Mouse (Mus musculus) forebrain, postnatal 0 days (tissue): ENCODE measurements around the gene Rpl7a. TPM values are rescaled to one million over a fixed set of nuclear protein-coding genes. Genes with fewer than 3 reads are reported as not detected.
"Not testable (repeated sequence)": the region's sequence is repeated elsewhere in the genome, so short reads cannot be mapped to it uniquely, and the experiment has no call there.

Experiments used
- ATAC-seq: fragments of 200-750 bp; cut with Nextera tagmentation; 2 replicates; pipeline ENCODE4 v1.8.0; 2017; ENCODE audit warnings: mild to moderate bottlenecking, moderate library complexity
- DNase-seq: peaks from one replicate; pipeline ENCODE4 v3.0.0-alpha.2; 2015
- H3K27ac ChIP-seq: fragments of 300-500 bp; sonication (generic); 2 replicates; pipeline ENCODE4 v1.5.1; 2014; ENCODE audit warnings: low read depth, mild to moderate bottlenecking, antibody characterized with exemption, low read length, moderate library complexity, mixed read lengths
- H3K27me3 ChIP-seq: fragments of 300-500 bp; sonication (generic); 2 replicates; pipeline ENCODE4 v1.6.1; 2014; ENCODE audit warnings: mild to moderate bottlenecking, low read length, mixed read lengths; ENCODE audit not compliant: insufficient read depth
- H3K36me3 ChIP-seq: fragments of 300-500 bp; sonication (generic); 2 replicates; pipeline ENCODE4 v1.6.1; 2014; ENCODE audit warnings: mild to moderate bottlenecking, moderate library complexity; ENCODE audit not compliant: insufficient read depth
- H3K4me1 ChIP-seq: fragments of 300-500 bp; sonication (generic); 2 replicates; pipeline ENCODE4 v1.6.1; 2014; ENCODE audit warnings: antibody characterized with exemption; ENCODE audit not compliant: insufficient read depth
- H3K4me2 ChIP-seq: fragments of 300-500 bp; sonication (generic); 2 replicates; pipeline ENCODE4 v1.6.1; 2014; ENCODE audit warnings: low read depth, mild to moderate bottlenecking, moderate library complexity
- H3K4me3 ChIP-seq: fragments of 300-500 bp; sonication (generic); 2 replicates; pipeline ENCODE4 v1.5.1; 2014; ENCODE audit warnings: low read depth, low read length, mixed read lengths
- H3K9ac ChIP-seq: fragments of 300-500 bp; sonication (generic); 2 replicates; pipeline ENCODE4 v1.6.1; 2014; ENCODE audit warnings: mild to moderate bottlenecking
- H3K9me3 ChIP-seq: fragments of 300-500 bp; sonication (generic); 2 replicates; pipeline ENCODE4 v1.6.1; 2016; ENCODE audit warnings: low read length
- CTCF ChIP-seq: sonication (generic); IDR thresholded peaks from 2 replicates; pipeline ENCODE4 v1.5.1; 2016; ENCODE audit warnings: antibody characterized with exemption, control low read depth, low read depth
- WGBS: fragments of 180-500 bp; shearing (Covaris S2); extraction: QIAGEN DNeasy Blood & Tissue Kit; methylation state at CpG from one replicate; pipeline ENCODE4 v1.1.7; 2014; 5-methylcytosine and 5-hydroxymethylcytosine counted together
- polyA plus RNA-seq: library from polyadenylated mRNA; unstranded; fragments of >200 nt; fragmentation: Nextera tagmentation; extraction: Ambion mirVana; gene quantifications from 2 replicates; pipeline ENCODE4 v1.2.1, GENCODE M21; 2015
- total RNA-seq: library from RNA; depleted of rRNA; stranded (reverse); fragments of >200 nt; gene quantifications from 2 replicates; pipeline ENCODE4 v1.2.3, GENCODE M21; 2014; rRNA removed

The Rpl7a gene
- total RNA-seq (1,164 and 1,963 TPM in 2 replicates), polyA plus RNA-seq (522 and 611 TPM in 2 replicates)

DNA sequence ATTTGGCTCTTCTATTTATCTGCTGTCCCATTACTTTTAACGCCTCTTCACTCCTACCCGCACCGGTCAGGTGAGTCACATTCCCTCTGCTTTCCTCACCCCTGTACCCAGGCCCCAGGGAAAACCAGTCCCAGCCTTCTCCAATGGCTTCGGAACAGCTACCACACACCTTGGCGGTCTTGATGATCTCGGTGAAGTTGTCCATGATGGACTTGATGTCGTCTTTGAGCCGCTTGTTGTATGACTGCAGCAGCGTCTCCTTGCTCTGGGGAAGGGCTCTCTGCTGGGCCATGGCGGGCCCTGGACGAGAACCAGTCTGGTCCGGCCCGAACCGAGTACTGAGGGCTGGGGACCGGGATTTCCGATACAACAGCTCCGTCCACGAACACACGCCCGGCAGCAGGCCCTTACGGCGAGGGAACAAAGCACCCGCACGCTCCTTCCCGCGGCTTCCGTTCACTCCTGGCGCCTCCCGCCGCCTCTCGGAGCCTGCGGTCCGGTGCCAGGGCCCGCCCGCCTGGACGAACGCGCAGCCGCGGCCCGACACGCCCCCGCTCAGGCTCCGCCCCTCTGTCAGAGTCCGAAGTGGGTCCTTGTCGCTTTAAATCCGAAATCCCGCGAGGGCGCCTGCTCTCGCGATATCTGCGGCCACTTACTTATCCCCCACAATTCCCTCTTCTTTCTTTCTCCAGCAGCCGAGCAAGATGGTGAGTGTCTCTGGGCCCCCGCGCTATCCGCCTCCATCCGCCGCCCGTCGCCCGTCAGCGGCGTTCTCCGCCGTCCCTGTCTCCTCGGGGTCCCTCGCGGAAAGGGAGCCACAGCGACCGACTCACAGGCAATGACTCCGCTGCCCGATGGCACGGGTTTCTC is at the start of gene Rpl7a, which contains the start of gene Med22:
Rpl7a (plus strand) TSS at position 641 of the 870 bp plus-strand sequence.
Med22 (minus strand) TSS at position 554 of the 870 bp plus-strand sequence.
- peak within 1 kb of the TSS; percentile 97 for H3K27ac ChIP-seq
- DNase-seq (peak; percentile 99), ATAC-seq (peak; percentile 93)
- WGBS = 2% methylated on average over 61 of the region's 74 CpGs
- peaks cover 56% of the 10 kb centered on the region for H3K36me3 ChIP-seq
- H3K27me3 ChIP-seq = no peaks in the 10 kb centered on the region
- H3K4me2 ChIP-seq = peak within 1 kb of the TSS; percentile 99
- peak within 1 kb of the TSS; percentile 94 for H3K9ac ChIP-seq
- H3K4me3 ChIP-seq = peak within 1 kb of the TSS; percentile 71
- TF ChIP-seq CTCF = no peak
- H3K9me3 ChIP-seq = no peaks in the 10 kb centered on the region
- peaks cover 22% of the 10 kb centered on the region for H3K4me1 ChIP-seq

DNA sequence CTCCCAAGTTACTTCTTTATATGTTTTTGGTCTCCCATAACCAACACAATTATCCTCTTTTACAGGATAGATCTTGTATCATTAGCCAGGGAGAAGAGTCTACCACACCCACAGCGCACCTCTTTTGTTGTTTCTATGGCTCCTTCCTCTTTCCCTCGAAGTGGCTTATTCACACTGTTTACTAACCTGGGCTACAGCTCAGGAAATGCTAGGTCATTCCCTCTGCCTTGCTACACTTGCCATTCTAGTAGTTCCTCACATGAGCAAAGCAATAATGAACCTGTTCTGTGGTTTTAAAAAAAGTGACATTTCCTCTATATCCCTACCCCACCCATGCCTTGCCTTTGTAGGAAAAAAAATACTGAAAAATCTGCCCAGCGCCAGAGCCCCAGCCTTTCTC is 47.7 kb upstream of the Rpl7a start:
- no peaks in the 10 kb centered on the region for H3K36me3 ChIP-seq
- TF ChIP-seq CTCF = no peak
- 77% methylated on average over 3 of the region's 3 CpGs for WGBS
- no peaks in the 10 kb centered on the region for H3K9me3 ChIP-seq
- H3K27me3 ChIP-seq = no peaks in the 10 kb centered on the region
- no peak overlapping the region for H3K4me2 ChIP-seq
- ATAC-seq = no peak
- H3K4me1 ChIP-seq = no peaks in the 10 kb centered on the region
- no peak overlapping the region for H3K9ac ChIP-seq
- no peak overlapping the region for H3K4me3 ChIP-seq
- no peak overlapping the region for H3K27ac ChIP-seq
- no peak for DNase-seq

DNA sequence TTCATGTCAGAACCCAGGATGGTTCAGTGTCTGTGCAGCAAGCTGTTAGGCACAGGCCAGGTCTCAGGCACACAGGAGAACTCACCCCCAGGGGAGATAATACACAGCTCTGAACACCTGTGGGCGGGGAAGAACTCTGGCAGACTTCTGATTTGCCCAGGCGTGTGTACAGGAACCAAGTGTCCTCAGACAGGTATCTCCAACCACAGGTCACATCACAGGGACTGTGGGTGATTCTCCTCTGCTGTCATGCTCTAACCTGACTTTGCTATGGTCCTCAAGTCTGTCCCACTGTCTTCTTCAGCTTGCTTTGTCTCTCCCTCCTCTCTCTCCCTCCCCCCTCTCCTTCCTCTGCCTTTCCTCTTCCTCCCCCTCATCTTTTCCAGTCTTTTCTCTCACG is 45.7 kb upstream of the Rpl7a start, which contains the start of gene Abo:
Abo (minus strand) TSS at position 101 of the 400 bp plus-strand sequence.
- no peaks in the 10 kb centered on the region; the same call in 1 of the 2 replicates for H3K27me3 ChIP-seq
- H3K36me3 ChIP-seq = no peaks in the 10 kb centered on the region
- no peak for DNase-seq
- H3K4me1 ChIP-seq = no peaks in the 10 kb centered on the region
- H3K9ac ChIP-seq = no peak within 1 kb of the TSS
- H3K4me3 ChIP-seq = no peak within 1 kb of the TSS
- ATAC-seq = no peak
- 65% methylated on average over 3 of the region's 3 CpGs for WGBS
- H3K4me2 ChIP-seq = no peak within 1 kb of the TSS
- no peak for TF ChIP-seq CTCF
- no peaks in the 10 kb centered on the region for H3K9me3 ChIP-seq
- no peak within 1 kb of the TSS for H3K27ac ChIP-seq

DNA sequence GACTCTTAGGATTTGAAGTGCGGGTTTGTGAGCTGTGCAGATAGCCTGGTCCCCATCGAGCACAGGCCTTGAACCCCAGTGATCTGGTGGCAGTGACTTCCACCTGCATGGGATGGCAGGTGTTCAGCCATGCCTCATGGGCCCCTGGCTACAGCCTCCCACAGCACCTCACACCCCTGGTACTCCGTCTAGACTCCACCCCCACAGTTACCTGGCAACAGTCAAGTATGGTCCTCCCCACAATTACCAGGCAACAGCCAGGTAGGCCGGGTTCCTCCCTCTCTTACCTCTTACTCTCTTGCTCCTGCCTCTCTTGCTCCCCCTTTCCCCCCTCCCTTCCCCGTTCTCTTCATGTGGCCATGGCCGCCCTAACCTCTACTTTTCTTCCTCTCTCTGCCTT is 39.9 kb upstream of the Rpl7a start:
- H3K36me3 ChIP-seq = no peaks in the 10 kb centered on the region
- no peaks in the 10 kb centered on the region; the same call in 1 of the 2 replicates for H3K27me3 ChIP-seq
- no peaks in the 10 kb centered on the region for H3K4me1 ChIP-seq
- H3K27ac ChIP-seq = no peak overlapping the region
- no peak overlapping the region for H3K4me3 ChIP-seq
- 69% methylated on average over 6 of the region's 6 CpGs for WGBS
- H3K4me2 ChIP-seq = no peak overlapping the region
- no peak for DNase-seq
- no peak for ATAC-seq
- TF ChIP-seq CTCF = no peak
- H3K9ac ChIP-seq = no peak overlapping the region
- no peaks in the 10 kb centered on the region for H3K9me3 ChIP-seq

DNA sequence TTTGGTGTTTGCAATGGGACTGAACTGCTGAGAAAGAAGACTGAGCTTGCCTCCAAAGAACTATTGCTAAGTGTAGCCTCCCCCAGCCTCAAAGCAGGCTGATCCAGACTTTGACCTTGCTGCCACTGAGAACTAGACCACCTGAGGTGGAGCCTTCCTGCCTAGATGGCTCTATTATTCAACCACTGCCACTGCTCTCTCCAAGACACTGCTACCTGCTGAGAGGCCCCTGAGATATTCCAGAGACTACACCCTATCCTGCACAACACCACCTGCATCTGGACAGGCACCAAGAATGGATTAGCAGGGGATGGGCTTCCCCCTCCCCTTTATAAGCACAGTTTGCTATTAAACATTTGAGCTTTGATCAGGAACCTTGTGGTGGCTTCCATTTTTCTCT is 32.0 kb upstream of the Rpl7a start:
- Histone ChIP-seq H3K4me2 (no peak overlapping the region), H3K27ac (no peak overlapping the region), H3K4me3 (no peak overlapping the region), H3K9ac (no peak overlapping the region), H3K27me3 (no peaks in the 10 kb centered on the region), H3K9me3 (no peaks in the 10 kb centered on the region), H3K36me3 (no peaks in the 10 kb centered on the region), H3K4me1 (no peaks in the 10 kb centered on the region)
- TF ChIP-seq CTCF = no peak
- ATAC-seq (no peak), DNase-seq (no peak)

DNA sequence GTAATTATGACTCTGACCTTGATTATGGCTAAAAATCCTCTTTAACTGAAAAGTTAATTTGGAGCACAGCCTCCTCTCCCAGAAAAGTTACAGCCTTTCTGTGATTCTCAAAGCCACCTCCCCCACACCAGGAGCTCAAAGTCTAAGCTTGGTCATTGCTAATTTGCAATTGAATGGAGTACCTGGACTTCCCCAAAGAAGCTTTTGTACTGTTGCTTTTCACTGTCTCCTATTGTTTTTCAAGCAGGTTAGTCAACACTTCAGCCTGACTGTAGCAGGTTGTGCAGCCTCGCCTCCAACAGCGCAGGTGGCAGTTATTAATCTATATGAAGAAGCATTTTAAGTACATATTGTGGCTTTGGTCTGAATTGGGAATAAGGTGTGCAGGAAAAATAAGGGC is 25.0 kb upstream of the Rpl7a start:
- H3K4me1 ChIP-seq, ATAC-seq: not testable (repeated sequence)

DNA sequence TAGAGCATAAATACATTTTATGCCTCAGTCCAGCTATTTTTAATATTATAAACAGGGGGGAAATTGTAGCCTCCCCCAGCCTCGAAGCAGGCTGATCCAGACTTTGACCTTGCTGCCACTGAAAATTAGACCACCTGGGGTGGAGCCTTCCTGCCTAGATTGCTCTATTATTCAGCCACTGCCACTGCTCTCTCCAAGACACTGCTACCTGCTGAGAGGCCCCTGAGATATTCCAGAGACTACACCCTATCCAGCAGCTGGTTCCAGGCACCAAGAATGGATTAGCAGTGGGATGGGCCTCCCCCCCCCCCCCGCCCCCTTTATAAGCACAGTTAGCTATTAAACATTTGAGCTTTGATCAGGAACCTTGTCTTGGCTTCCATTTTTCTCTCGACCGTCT is 24.4 kb upstream of the Rpl7a start:
- H3K4me1 ChIP-seq, H3K4me3 ChIP-seq, H3K4me2 ChIP-seq, H3K27me3 ChIP-seq, H3K9me3 ChIP-seq, ATAC-seq, H3K9ac ChIP-seq, H3K27ac ChIP-seq, DNase-seq: not testable (repeated sequence)
- WGBS = 47% methylated on average over 4 of the region's 4 CpGs
- peaks cover 18% of the 10 kb centered on the region for H3K36me3 ChIP-seq

More for the DNA sequence above, 25.0 kb upstream of the Rpl7a start:
- not testable (repeated sequence) for H3K4me3 ChIP-seq, DNase-seq, H3K27me3 ChIP-seq, H3K27ac ChIP-seq, H3K4me2 ChIP-seq, H3K9me3 ChIP-seq, H3K9ac ChIP-seq
- 54% methylated on average over 2 of the region's 2 CpGs for whole genome bisulfite sequencing
- peaks cover 12% of the 10 kb centered on the region for H3K36me3 ChIP-seq
